Mouse (Mus musculus) neural tube, embryonic 10.5 days (tissue): ENCODE results near the gene Naga.

Source experiments
- DNase-seq: peaks from one replicate; pipeline ENCODE4 v3.0.0-alpha.2; 2017; ENCODE audit warnings: low spot score; ENCODE audit errors: extremely low spot score

Naga gene

GRCm38 (mm10) chr15:82354126-82354945 is 15.6 kb upstream of the Naga start, which contains the start of gene Ndufa6:
TSS of gene Ndufa6 (minus strand) at chr15:82354322.
- peak; percentile 96 for DNase-seq

GRCm38 (mm10) chr15:82353745-82354113 is 15.0 kb upstream of the Naga start:
- no peak for DNase-seq

- no peak for DNase-seq
These were observed 14.5 kb upstream of the Naga start for GRCm38 (mm10) chr15:82353078-82353744.

- no peak for DNase-seq
These were observed 12.8 kb upstream of the Naga start for GRCm38 (mm10) chr15:82351480-82351879.

GRCm38 (mm10) chr15:82350349-82350748 is 11.6 kb upstream of the Naga start:
- DNase-seq: no peak

- no peak for DNase-seq
These were observed 10.2 kb upstream of the Naga start for GRCm38 (mm10) chr15:82348999-82349341.

- no peak for DNase-seq
These were observed 9.7 kb upstream of the Naga start for GRCm38 (mm10) chr15:82348258-82348998.

GRCm38 (mm10) chr15:82347852-82348251 is 9.1 kb upstream of the Naga start:
- no peak for DNase-seq

- no peak for DNase-seq
These were observed 8.6 kb upstream of the Naga start for GRCm38 (mm10) chr15:82347303-82347676.

- no peak for DNase-seq
These were observed 8.0 kb upstream of the Naga start for GRCm38 (mm10) chr15:82346580-82347302.

GRCm38 (mm10) chr15:82345820-82346470 is 7.2 kb upstream of the Naga start:
- DNase-seq: peak; percentile 98

GRCm38 (mm10) chr15:82344971-82345370 is 6.2 kb upstream of the Naga start:
- DNase-seq: no peak

- DNase-seq: no peak
These were observed 4.9 kb upstream of the Naga start for GRCm38 (mm10) chr15:82343368-82344287.

GRCm38 (mm10) chr15:82342543-82342935 is 3.8 kb upstream of the Naga start:
- DNase-seq: no peak

- DNase-seq: no peak
These were observed 3.2 kb upstream of the Naga start for GRCm38 (mm10) chr15:82341675-82342542.

- peak; percentile 61 for DNase-seq
These were observed 2.3 kb upstream of the Naga start for GRCm38 (mm10) chr15:82341036-82341501.

GRCm38 (mm10) chr15:82340414-82341035 is 1.8 kb upstream of the Naga start:
- DNase-seq: peak; percentile 34

- DNase-seq: no peak
These were observed 1.0 kb upstream of the Naga start for GRCm38 (mm10) chr15:82339634-82340254.
